In genomic region chr7:73654193-73654871, GRCm38 (mm10) we compare ENCODE assay signal across 8 mouse cellular contexts.
DNase-seq lines count a peak whose midpoint lies in the region; ATAC-seq and TF ChIP-seq lines count a peak whose summit lies in the region.

No protein-coding gene starts in this region.

- no peaks in the 10 kb centered on the region for H3K27me3 ChIP-seq in limb, embryonic 11.5 days (ENCODE audit: control insufficient read depth, insufficient read depth, low read length)

- TF ChIP-seq POLR2A in brain, embryonic 14.5 days (IDR thresholded peaks at IDR 0.05; ENCODE audit: borderline replicate concordance, extremely low read depth, insufficient read depth, insufficient read length, poor library complexity, severe bottlenecking) = no peak
- no peak for TF ChIP-seq POLR2A in embryonic fibroblast, embryonic 13.5 days (IDR thresholded peaks at IDR 0.05; ENCODE audit: low read depth, low read length)

- TF ChIP-seq CTCF in brain, embryonic 14.5 days (IDR thresholded peaks at IDR 0.05; ENCODE audit: borderline replicate concordance, extremely low read depth, insufficient read depth, insufficient read length) = peak; percentile 81; the same call in 1 of the 2 replicates
- peak; percentile 57; the same call in 1 of the 2 replicates for TF ChIP-seq CTCF in embryonic fibroblast, embryonic 13.5 days (IDR thresholded peaks at IDR 0.05; ENCODE audit: borderline replicate concordance, insufficient read depth, low read length)

- H3K4me2 ChIP-seq in limb, embryonic 11.5 days (ENCODE audit: low read depth, severe bottlenecking) = no peak overlapping the region

- H3K9me3 ChIP-seq in limb, embryonic 11.5 days (ENCODE audit: control insufficient read depth, low read length) = no peaks in the 10 kb centered on the region

- H3K4me1 ChIP-seq in embryonic fibroblast, embryonic 13.5 days (ENCODE audit: control insufficient read depth, insufficient read depth, low read length) = no peaks in the 10 kb centered on the region
- H3K4me1 ChIP-seq in limb, embryonic 11.5 days (ENCODE audit: control insufficient read depth, insufficient read depth, low read length) = no peaks in the 10 kb centered on the region

- no peak for ATAC-seq in limb, embryonic 11.5 days (ENCODE audit: insufficient number of reproducible peaks, low FRiP score, low TSS enrichment, low read depth)

- H3K27ac ChIP-seq in embryonic fibroblast, embryonic 13.5 days (ENCODE audit: insufficient read depth, low read length) = no peak overlapping the region
- no peak overlapping the region for H3K27ac ChIP-seq in limb, embryonic 11.5 days (replicated peaks; ENCODE audit: low read depth, low read length)

- H3K36me3 ChIP-seq in limb, embryonic 11.5 days (ENCODE audit: control insufficient read depth, insufficient read depth, low read length) = no peaks in the 10 kb centered on the region

- WGBS in limb, embryonic 11.5 days = 35% methylated on average over 12 of the region's 12 CpGs

- H3K9ac ChIP-seq in limb, embryonic 11.5 days (ENCODE audit: low read length) = no peak overlapping the region

- no peak overlapping the region for H3K4me3 ChIP-seq in embryonic fibroblast, embryonic 13.5 days (ENCODE audit: insufficient read depth, low read length)
- no peak overlapping the region for H3K4me3 ChIP-seq in limb, embryonic 11.5 days (ENCODE audit: low read depth, low read length)

- peak; percentile 18 for DNase-seq in urinary bladder, postnatal 14 days (ENCODE audit: low spot score)
- DNase-seq in urinary bladder, adult 2 months (ENCODE audit: low spot score) = no peak
- DNase-seq in brain, embryonic 14.5 days (ENCODE audit: low read depth) = peak; percentile 83
- peak; percentile 71 for DNase-seq in induced T-regulatory cell, adult 2 months (ENCODE audit: low read depth)
- peak; percentile 45 for DNase-seq in limb, embryonic 11.5 days (ENCODE audit: low spot score)
- DNase-seq in neural tube, embryonic 10.5 days (ENCODE audit: extremely low spot score, low spot score) = peak; percentile 42
- no peak for DNase-seq in spleen, adult 12 weeks (ENCODE audit: low spot score)

Comparison
In these comparisons a context has a peak if more than half of its experiments do, and no peak if none do; other contexts are left out.
1. DNase-seq: peak in urinary bladder, postnatal 14 days (single experiment), brain, embryonic 14.5 days (single experiment), induced T-regulatory cell, adult 2 months (single experiment), limb, embryonic 11.5 days (single experiment) and neural tube, embryonic 10.5 days (single experiment); none in urinary bladder, adult 2 months (single experiment) and spleen, adult 12 weeks (single experiment).